Mouse (Mus musculus) lung, adult 2 months (tissue): ENCODE data around the gene Sept6.

ENCODE experiments used
- CTCF ChIP-seq: fragments of 200-500 bp; IDR thresholded peaks from 2 replicates; pipeline ENCODE4 v1.5.1; 2011; ENCODE audit warnings: mild to moderate bottlenecking, low read length, control low read depth; ENCODE audit not compliant: insufficient read depth
- POLR2A ChIP-seq: fragments of 200-500 bp; IDR thresholded peaks from 2 replicates; pipeline ENCODE4 v1.6.1; 2011; ENCODE audit warnings: low read depth, mild to moderate bottlenecking, control low read depth, low read length, borderline replicate concordance; ENCODE audit errors: extremely low read depth

DNA sequence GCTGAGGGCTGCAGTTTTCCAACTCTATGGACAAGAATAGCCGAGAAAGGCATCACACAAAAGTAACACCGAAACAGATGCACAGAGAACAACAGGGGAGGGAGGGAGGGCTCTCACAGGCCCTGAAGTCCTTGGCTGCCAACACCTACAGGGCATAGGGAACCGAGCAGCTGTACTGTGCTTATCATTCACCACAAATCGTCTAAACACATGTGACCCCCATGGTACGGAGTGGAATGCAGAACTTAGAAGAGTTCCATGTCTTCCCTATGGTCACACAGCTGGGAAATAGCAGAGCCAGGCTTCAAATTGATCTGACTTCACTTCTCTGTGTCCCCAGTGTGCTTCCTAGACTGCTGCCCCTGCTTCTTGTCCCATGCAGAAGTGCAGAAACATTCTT is 22.3 kb upstream of the Sept6 start:
- TF ChIP-seq POLR2A: no peak
- TF ChIP-seq CTCF: no peak
